Mouse (Mus musculus): ENCODE data around the gene Ipo13. TPM values are rescaled to one million over a fixed set of nuclear protein-coding genes. Genes with fewer than 3 reads are reported as not detected.

The Ipo13 gene
- polyA plus RNA-seq, 1 experiment from 2014 or later, result 44.2 TPM

- H3K27me3 ChIP-seq (ENCODE audit: insufficient read depth, low read length), result no peaks in the 10 kb centered on the region
- TF ChIP-seq CTCF (IDR thresholded peaks at IDR 0.05; ENCODE audit: low read depth), result no peak
- H3K27ac ChIP-seq (ENCODE audit: low read depth), result no peak overlapping the region
- no peaks in the 10 kb centered on the region for H3K4me1 ChIP-seq (ENCODE audit: insufficient read depth)
- H3K4me2 ChIP-seq, result no peak overlapping the region
- 76% methylated on average over 9 of the region's 9 CpGs for WGBS
- peaks cover 17% of the 10 kb centered on the region; the same call in 1 of the 2 replicates for H3K36me3 ChIP-seq (ENCODE audit: insufficient read depth)
- no peak overlapping the region for H3K4me3 ChIP-seq (ENCODE audit: low read depth, low read length)
- no peaks in the 10 kb centered on the region for H3K9me3 ChIP-seq (ENCODE audit: low read depth, low read length)
- DNase-seq (no peak), ATAC-seq (ENCODE audit: insufficient read depth) (no peak)
- H3K9ac ChIP-seq, result no peak overlapping the region
Observed at GRCm38 (mm10) chr4:117860570-117860969, 54.2 kb downstream of the Ipo13 start.

DNA sequence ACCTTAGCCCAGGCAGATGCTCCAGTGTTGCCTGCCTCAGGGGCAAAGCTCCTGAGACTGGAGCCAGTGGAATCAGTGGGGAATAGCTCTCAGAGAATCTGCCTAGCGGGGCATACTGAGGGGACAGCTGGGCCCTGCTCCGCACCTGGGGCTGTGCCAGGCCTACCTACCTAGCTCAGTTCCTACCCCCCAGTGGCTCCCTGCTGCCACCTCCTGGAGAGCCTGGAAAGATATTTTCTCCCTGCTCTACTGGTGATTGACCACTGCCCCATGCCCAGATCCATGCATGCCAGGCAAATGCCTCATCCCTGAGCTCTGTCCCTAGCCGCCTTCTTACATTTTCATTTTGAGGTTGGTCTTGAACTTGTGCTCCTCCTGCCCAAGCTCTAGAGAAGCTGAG, 56.0 kb downstream of the Ipo13 start:
- peaks cover 10% of the 10 kb centered on the region; the same call in 1 of the 2 replicates for H3K36me3 ChIP-seq (ENCODE audit: insufficient read depth)
- no peak overlapping the region for H3K4me3 ChIP-seq (ENCODE audit: low read depth, low read length)
- peak; percentile 71 for TF ChIP-seq CTCF (IDR thresholded peaks at IDR 0.05; ENCODE audit: low read depth)
- no peak overlapping the region for H3K9ac ChIP-seq
- 55% methylated on average over 3 of the region's 3 CpGs for WGBS
- H3K27ac ChIP-seq (ENCODE audit: low read depth), result no peak overlapping the region
- H3K4me1 ChIP-seq (ENCODE audit: insufficient read depth), result no peaks in the 10 kb centered on the region
- H3K9me3 ChIP-seq (ENCODE audit: low read depth, low read length), result no peaks in the 10 kb centered on the region
- ATAC-seq (ENCODE audit: insufficient read depth) (no peak), DNase-seq (peak; percentile 54)
- H3K27me3 ChIP-seq (ENCODE audit: insufficient read depth, low read length), result no peaks in the 10 kb centered on the region
- no peak overlapping the region for H3K4me2 ChIP-seq

- Histone ChIP-seq H3K36me3 (ENCODE audit: insufficient read depth) (peaks cover 10% of the 10 kb centered on the region; the same call in 1 of the 2 replicates), H3K4me2 (no peak overlapping the region), H3K9me3 (ENCODE audit: low read depth, low read length) (no peaks in the 10 kb centered on the region), H3K4me3 (ENCODE audit: low read depth, low read length) (no peak overlapping the region), H3K27ac (ENCODE audit: low read depth) (no peak overlapping the region), H3K27me3 (ENCODE audit: insufficient read depth, low read length) (no peaks in the 10 kb centered on the region), H3K4me1 (ENCODE audit: insufficient read depth) (no peaks in the 10 kb centered on the region), H3K9ac (no peak overlapping the region)
- 65% methylated on average over 9 of the region's 9 CpGs for WGBS
- ATAC-seq (ENCODE audit: insufficient read depth) (no peak), DNase-seq (peak; percentile 32)
- TF ChIP-seq CTCF (IDR thresholded peaks at IDR 0.05; ENCODE audit: low read depth), result no peak
Observed at GRCm38 (mm10) chr4:117855146-117855545, 59.7 kb downstream of the Ipo13 start.

- ATAC-seq (ENCODE audit: insufficient read depth) (no peak), DNase-seq (no peak)
- no peak overlapping the region for H3K9ac ChIP-seq
- H3K4me1 ChIP-seq (ENCODE audit: insufficient read depth), result no peaks in the 10 kb centered on the region
- no peak overlapping the region for H3K4me2 ChIP-seq
- no peak overlapping the region for H3K4me3 ChIP-seq (ENCODE audit: low read depth, low read length)
- no peak for TF ChIP-seq CTCF (IDR thresholded peaks at IDR 0.05; ENCODE audit: low read depth)
- no peak overlapping the region for H3K27ac ChIP-seq (ENCODE audit: low read depth)
- peaks cover 10% of the 10 kb centered on the region; the same call in 1 of the 2 replicates for H3K36me3 ChIP-seq (ENCODE audit: insufficient read depth)
- WGBS, result 76% methylated on average over 10 of the region's 10 CpGs
- no peaks in the 10 kb centered on the region for H3K27me3 ChIP-seq (ENCODE audit: insufficient read depth, low read length)
- no peaks in the 10 kb centered on the region for H3K9me3 ChIP-seq (ENCODE audit: low read depth, low read length)
Observed at GRCm38 (mm10) chr4:117852152-117852868, 62.5 kb downstream of the Ipo13 start.

- TF ChIP-seq CTCF (IDR thresholded peaks at IDR 0.05; ENCODE audit: low read depth), result no peak
- H3K4me3 ChIP-seq (ENCODE audit: low read depth, low read length), result no peak overlapping the region
- no peaks in the 10 kb centered on the region for H3K4me1 ChIP-seq (ENCODE audit: insufficient read depth)
- no peak for ATAC-seq (ENCODE audit: insufficient read depth)
- no peak overlapping the region for H3K4me2 ChIP-seq
- 73% methylated on average over 7 of the region's 7 CpGs for WGBS
- no peak overlapping the region for H3K9ac ChIP-seq
- H3K9me3 ChIP-seq (ENCODE audit: low read depth, low read length), result no peaks in the 10 kb centered on the region
- DNase-seq, result no peak
- H3K27ac ChIP-seq (ENCODE audit: low read depth), result no peak overlapping the region
- 0 out of 2 replicates have a peak, but pooled peaks cover 2% of the 10 kb centered on the region for H3K36me3 ChIP-seq (ENCODE audit: insufficient read depth)
- H3K27me3 ChIP-seq (ENCODE audit: insufficient read depth, low read length), result no peaks in the 10 kb centered on the region
Observed at GRCm38 (mm10) chr4:117850871-117851270, 63.9 kb downstream of the Ipo13 start.

- ATAC-seq (ENCODE audit: insufficient read depth) (no peak), DNase-seq (no peak)
- no peak overlapping the region for H3K4me2 ChIP-seq
- no peaks in the 10 kb centered on the region for H3K4me1 ChIP-seq (ENCODE audit: insufficient read depth)
- TF ChIP-seq CTCF (IDR thresholded peaks at IDR 0.05; ENCODE audit: low read depth), result no peak
- H3K4me3 ChIP-seq (ENCODE audit: low read depth, low read length), result no peak overlapping the region
- no peak overlapping the region for H3K9ac ChIP-seq
- no peaks in the 10 kb centered on the region for H3K9me3 ChIP-seq (ENCODE audit: low read depth, low read length)
- no peak overlapping the region for H3K27ac ChIP-seq (ENCODE audit: low read depth)
- 81% methylated on average over 7 of the region's 7 CpGs for WGBS
- H3K27me3 ChIP-seq (ENCODE audit: insufficient read depth, low read length), result no peaks in the 10 kb centered on the region
- 0 out of 2 replicates have a peak, but pooled peaks cover 2% of the 10 kb centered on the region for H3K36me3 ChIP-seq (ENCODE audit: insufficient read depth)
Observed at GRCm38 (mm10) chr4:117850176-117850575, 64.6 kb downstream of the Ipo13 start.

DNA sequence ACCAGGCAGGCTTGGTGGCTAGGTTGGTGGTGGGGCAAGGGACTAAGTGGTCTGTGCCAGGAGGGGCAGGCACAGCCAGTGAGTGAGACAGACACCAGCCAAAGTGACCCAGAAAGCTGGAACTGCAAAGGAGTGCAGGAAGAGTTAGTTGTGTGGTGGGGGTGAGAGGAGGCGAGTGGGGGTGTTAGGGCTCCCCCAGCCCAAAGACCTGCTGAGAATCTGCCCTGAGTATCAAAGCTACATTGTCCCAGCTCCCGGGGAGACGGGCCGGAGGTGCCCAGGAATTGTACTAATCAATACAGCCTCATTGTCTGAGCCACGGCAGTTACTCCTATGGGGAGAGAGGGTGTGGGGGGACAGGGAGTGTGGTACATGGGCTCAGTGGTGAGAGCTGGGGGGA, 65.3 kb downstream of the Ipo13 start:
- Histone ChIP-seq H3K27ac (ENCODE audit: low read depth) (no peak overlapping the region), H3K9ac (no peak overlapping the region), H3K4me1 (ENCODE audit: insufficient read depth) (no peaks in the 10 kb centered on the region), H3K4me3 (ENCODE audit: low read depth, low read length) (no peak overlapping the region), H3K4me2 (no peak overlapping the region), H3K36me3 (ENCODE audit: insufficient read depth) (0 out of 2 replicates have a peak, but pooled peaks cover 2% of the 10 kb centered on the region), H3K9me3 (ENCODE audit: low read depth, low read length) (no peaks in the 10 kb centered on the region), H3K27me3 (ENCODE audit: insufficient read depth, low read length) (no peaks in the 10 kb centered on the region)
- 68% methylated on average over 5 of the region's 5 CpGs for WGBS
- DNase-seq (no peak), ATAC-seq (ENCODE audit: insufficient read depth) (no peak)
- TF ChIP-seq CTCF (IDR thresholded peaks at IDR 0.05; ENCODE audit: low read depth), result no peak
